ENCODE assay signal across 8 mouse cellular contexts in the genomic region with DNA sequence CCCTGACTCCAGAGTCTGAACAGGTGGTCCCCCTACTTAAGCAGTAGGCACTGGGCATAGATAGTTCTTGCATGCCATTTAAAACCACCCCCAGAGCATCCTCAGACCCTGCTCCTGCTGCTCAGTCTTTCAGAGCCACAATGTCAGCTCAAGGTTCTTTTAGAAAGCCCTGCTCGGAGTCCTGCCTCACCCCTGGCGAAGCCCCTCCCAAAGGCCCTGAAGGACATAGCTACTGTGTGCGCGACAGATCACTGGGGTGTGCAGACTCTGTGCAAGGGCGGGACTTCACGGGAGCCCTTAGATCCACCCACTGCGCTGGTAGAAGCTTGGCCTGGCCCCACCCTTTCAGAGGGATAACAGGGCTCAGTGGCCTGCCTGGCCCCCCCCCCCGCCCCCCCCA. TPM values are rescaled to one million over a fixed set of nuclear protein-coding genes. Genes with fewer than 3 reads are reported as not detected.
DNase-seq lines count a peak whose midpoint lies in the region; ATAC-seq and TF ChIP-seq lines count a peak whose summit lies in the region.

No protein-coding gene starts in this region.

- peaks cover 23% of the 10 kb centered on the region for H3K36me3 ChIP-seq in heart, embryonic 11.5 days (ENCODE audit: control insufficient read depth, insufficient read depth, low read length)
- H3K36me3 ChIP-seq in E14TG2a.4 (ENCODE audit: insufficient read depth, low read length): peaks cover 79% of the 10 kb centered on the region
- peaks cover 65% of the 10 kb centered on the region for H3K36me3 ChIP-seq in embryonic facial prominence, embryonic 15.5 days

- peak overlapping the region; percentile 74 for H3K9ac ChIP-seq in heart, embryonic 11.5 days (ENCODE audit: low read depth, low read length)
- no peak overlapping the region for H3K9ac ChIP-seq in embryonic facial prominence, embryonic 15.5 days

- H3K4me2 ChIP-seq in heart, embryonic 11.5 days: peak overlapping the region; percentile 87
- H3K4me2 ChIP-seq in embryonic facial prominence, embryonic 15.5 days (replicated peaks): 0 out of 2 replicates have a peak overlapping the region, but pooled peaks have one; percentile 57

- peak overlapping the region; percentile 43; the same call in 1 of the 2 replicates for H3K4me3 ChIP-seq in heart, embryonic 11.5 days (ENCODE audit: low read depth, low read length)
- H3K4me3 ChIP-seq in E14TG2a.4 (replicated peaks; ENCODE audit: low read length): peak overlapping the region; percentile 72
- H3K4me3 ChIP-seq in embryonic facial prominence, embryonic 15.5 days (replicated peaks): no peak overlapping the region

- WGBS in heart, embryonic 11.5 days (ENCODE audit: insufficient replicate concordance): 37% methylated on average over 7 of the region's 8 CpGs
- WGBS in embryonic facial prominence, embryonic 15.5 days: 33% methylated on average over 8 of the region's 8 CpGs

- no peak for TF ChIP-seq CTCF in E14TG2a.4 (conservative IDR thresholded peaks at IDR 0.05; ENCODE audit: low read length)

- H3K4me1 ChIP-seq in heart, embryonic 11.5 days (ENCODE audit: control insufficient read depth, insufficient read depth, low read length): peaks cover 24% of the 10 kb centered on the region
- peaks cover 81% of the 10 kb centered on the region for H3K4me1 ChIP-seq in E14TG2a.4 (replicated peaks; ENCODE audit: low read depth, low read length)
- peaks cover 15% of the 10 kb centered on the region for H3K4me1 ChIP-seq in embryonic facial prominence, embryonic 15.5 days

- no peak for DNase-seq in heart, postnatal 25 days (ENCODE audit: low spot score)
- DNase-seq in liver: peak; percentile 63
- DNase-seq in spleen, postnatal 14 days (ENCODE audit: low spot score in 2 of 2): no peak
- DNase-seq in cerebellum, postnatal 36 days: no peak
- DNase-seq in gastrocnemius, postnatal 10 days: no peak

- H3K9me3 ChIP-seq in heart, embryonic 11.5 days (replicated peaks; ENCODE audit: control insufficient read depth, low read length): no peaks in the 10 kb centered on the region
- no peaks in the 10 kb centered on the region for H3K9me3 ChIP-seq in E14TG2a.4 (ENCODE audit: low read length)
- no peaks in the 10 kb centered on the region for H3K9me3 ChIP-seq in embryonic facial prominence, embryonic 15.5 days (replicated peaks)

- H3K27me3 ChIP-seq in heart, embryonic 11.5 days (ENCODE audit: control insufficient read depth, insufficient read depth, low read length): peaks cover 3% of the 10 kb centered on the region; the same call in 1 of the 2 replicates
- 0 out of 2 replicates have a peak, but pooled peaks cover 2% of the 10 kb centered on the region for H3K27me3 ChIP-seq in E14TG2a.4 (ENCODE audit: insufficient read depth, low read length)
- 0 out of 2 replicates have a peak, but pooled peaks cover 3% of the 10 kb centered on the region for H3K27me3 ChIP-seq in embryonic facial prominence, embryonic 15.5 days

- ATAC-seq in heart, embryonic 11.5 days (replicated peaks; ENCODE audit: insufficient number of reproducible peaks, low FRiP score, low TSS enrichment): peak; percentile 80
- ATAC-seq in embryonic facial prominence, embryonic 15.5 days (ENCODE audit: insufficient number of reproducible peaks, low FRiP score, low TSS enrichment, low read depth): no peak

- intact Hi-C loops in heart, postnatal 25 days (cut with DNase I): no loop called here

- peak overlapping the region; percentile 50; the same call in 1 of the 2 replicates for H3K27ac ChIP-seq in heart, embryonic 11.5 days (ENCODE audit: low read depth, low read length)
- no peak overlapping the region for H3K27ac ChIP-seq in embryonic facial prominence, embryonic 15.5 days (replicated peaks)

RNA-seq across cellular contexts. Expression of a gene that starts 1.0 kb away (rescaled TPM):
- polyA plus RNA-seq in heart, embryonic 11.5 days (2014; fragmentation: Nextera tagmentation; extraction: Ambion mirVana): 8.8 and 9.1 TPM in 2 replicates
- total RNA-seq in heart, postnatal 25 days (2021): not detected
- polyA plus RNA-seq in embryonic facial prominence, embryonic 15.5 days (2015; fragmentation: Nextera tagmentation; extraction: Ambion mirVana): 1.8 and 1.9 TPM in 2 replicates
- not detected for total RNA-seq in gastrocnemius, postnatal 10 days (2021)

RNA-seq across cellular contexts. Expression of a gene that starts 8.5 kb away (rescaled TPM):
- 79.2 and 79.9 TPM in 2 replicates for polyA plus RNA-seq in heart, embryonic 11.5 days (2014; fragmentation: Nextera tagmentation; extraction: Ambion mirVana)
- 10 to 100 TPM; 54.2 to 59.3 TPM for total RNA-seq in heart, postnatal 25 days (2021)
- 141 TPM in 2 replicates for polyA plus RNA-seq in embryonic facial prominence, embryonic 15.5 days (2015; fragmentation: Nextera tagmentation; extraction: Ambion mirVana)
- total RNA-seq in gastrocnemius, postnatal 10 days (2021): 10 to 100 TPM; 29.7 to 30.9 TPM

RNA-seq across cellular contexts. Expression of a gene that starts 11.0 kb away (rescaled TPM):
- polyA plus RNA-seq in heart, embryonic 11.5 days (2014; fragmentation: Nextera tagmentation; extraction: Ambion mirVana): 200 and 201 TPM in 2 replicates
- 10 to 100 TPM; 82.6 to 90.3 TPM for total RNA-seq in heart, postnatal 25 days (2021)
- polyA plus RNA-seq in embryonic facial prominence, embryonic 15.5 days (2015; fragmentation: Nextera tagmentation; extraction: Ambion mirVana): 219 and 224 TPM in 2 replicates
- 10 to 100 TPM; 60.1 to 67.6 TPM for total RNA-seq in gastrocnemius, postnatal 10 days (2021)

RNA-seq across cellular contexts. Expression of a gene that starts 11.1 kb away (rescaled TPM):
- polyA plus RNA-seq in heart, embryonic 11.5 days (2014; fragmentation: Nextera tagmentation; extraction: Ambion mirVana): 333 and 334 TPM in 2 replicates
- total RNA-seq in heart, postnatal 25 days (2021): 10 to 100 TPM; 49.3 to 52.6 TPM
- 420 and 426 TPM in 2 replicates for polyA plus RNA-seq in embryonic facial prominence, embryonic 15.5 days (2015; fragmentation: Nextera tagmentation; extraction: Ambion mirVana)
- 10 to 100 TPM; 72.1 to 77.3 TPM for total RNA-seq in gastrocnemius, postnatal 10 days (2021)

RNA-seq across cellular contexts. Expression of a gene that starts 15.8 kb away (rescaled TPM):
- 18.8 and 22.5 TPM in 2 replicates for polyA plus RNA-seq in heart, embryonic 11.5 days (2014; fragmentation: Nextera tagmentation; extraction: Ambion mirVana)
- total RNA-seq in heart, postnatal 25 days (2021): 1 to 10 TPM; 7.7 to 8.3 TPM
- polyA plus RNA-seq in embryonic facial prominence, embryonic 15.5 days (2015; fragmentation: Nextera tagmentation; extraction: Ambion mirVana): 34.7 and 35.0 TPM in 2 replicates
- total RNA-seq in gastrocnemius, postnatal 10 days (2021): 1 to 10 TPM; 6.5 to 9.2 TPM
